Mouse (Mus musculus) CH12.LX (cell line): ENCODE data around the gene Ldb3.

ENCODE experiments used
- CTCF ChIP-seq, 2 experiments: IDR thresholded peaks in 1 of 2; conservative IDR thresholded peaks in 1 of 2; 2 replicates each; pipeline ENCODE4 v1.5.1; 2011 to 2012; ENCODE audit warnings: low read depth in 2 of 2, low read length in 2 of 2, improper control_type of control experiment in 1 of 2, inconsistent platforms in 1 of 2, mild to moderate bottlenecking in 1 of 2, moderate library complexity in 1 of 2
- EP300 ChIP-seq: IDR thresholded peaks from 2 replicates; pipeline ENCODE4 v1.6.1; 2011; ENCODE audit warnings: low read length, improper control_type of control experiment
- ETS1 ChIP-seq: conservative IDR thresholded peaks from 2 replicates; pipeline ENCODE4 v1.6.1; 2012; ENCODE audit warnings: low read depth, mild to moderate bottlenecking, inconsistent platforms, low read length, improper control_type of control experiment, moderate library complexity
- IRF4 ChIP-seq: IDR thresholded peaks from 2 replicates; pipeline ENCODE4 v1.6.1; 2014; ENCODE audit warnings: low read depth, mild to moderate bottlenecking, inconsistent platforms, low read length, improper control_type of control experiment
- JUN ChIP-seq: IDR thresholded peaks from 2 replicates; pipeline ENCODE4 v1.6.1; 2011; ENCODE audit warnings: low read depth, mild to moderate bottlenecking, low read length, improper control_type of control experiment, moderate library complexity; ENCODE audit not compliant: insufficient read depth
- MAFK ChIP-seq: IDR thresholded peaks from 2 replicates; pipeline ENCODE4 v1.6.1; 2011; ENCODE audit warnings: low read length, improper control_type of control experiment; ENCODE audit not compliant: insufficient replicate concordance
- MAX ChIP-seq: IDR thresholded peaks from 2 replicates; pipeline ENCODE4 v1.6.1; 2011; ENCODE audit warnings: low read length, improper control_type of control experiment
- MXI1 ChIP-seq: IDR thresholded peaks from 2 replicates; pipeline ENCODE4 v1.6.1; 2011; ENCODE audit warnings: mild to moderate bottlenecking, low read depth, low read length, improper control_type of control experiment
- NELFE ChIP-seq: IDR thresholded peaks from 2 replicates; pipeline ENCODE4 v1.6.1; 2011; ENCODE audit warnings: low read depth, low read length, improper control_type of control experiment
- POLR2A ChIP-seq: IDR thresholded peaks from 2 replicates; pipeline ENCODE4 v1.6.1; 2011; ENCODE audit warnings: low read depth, mild to moderate bottlenecking, improper control_type of control experiment, low read length
- SMC3 ChIP-seq: IDR thresholded peaks from 2 replicates; pipeline ENCODE4 v1.6.1; 2011; ENCODE audit warnings: low read depth, low read length, improper control_type of control experiment
- ZKSCAN1 ChIP-seq: IDR thresholded peaks from 2 replicates; pipeline ENCODE4 v1.6.1; 2012; ENCODE audit warnings: low read depth, inconsistent platforms, low read length, improper control_type of control experiment, borderline replicate concordance

DNA sequence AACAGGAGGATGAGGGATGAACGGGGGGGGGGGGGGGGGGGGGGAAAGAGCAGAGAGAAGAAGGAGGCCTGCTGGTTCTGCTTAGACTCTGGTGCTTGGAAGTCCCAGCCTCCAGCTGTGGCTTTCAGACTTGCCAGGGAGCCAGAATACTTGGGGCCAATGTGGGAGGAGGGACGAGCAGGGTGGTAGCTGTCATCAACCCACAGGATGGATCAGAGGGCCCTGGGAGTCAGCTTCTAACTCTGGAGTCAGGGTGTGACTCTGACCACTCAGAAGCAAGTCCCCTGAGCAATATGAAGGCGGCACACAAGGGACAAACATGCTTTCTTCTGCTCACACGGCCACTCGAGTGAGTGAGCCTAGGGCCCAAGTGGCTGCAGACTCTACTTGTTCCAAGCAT, 23.8 kb downstream of the Ldb3 start:
- TF ChIP-seq MXI1 (no peak), JUN (no peak), IRF4 (no peak), CTCF (conservative IDR thresholded peaks at IDR 0.05 in 1 of 2, IDR thresholded peaks at IDR 0.05 in 1 of 2; ENCODE audit: low read depth in 2 of 2, low read length in 2 of 2) (no peak), ETS1 (no peak), EP300 (no peak), POLR2A (no peak), SMC3 (no peak), ZKSCAN1 (no peak), MAX (no peak), MAFK (no peak), NELFE (no peak)
